Mouse (Mus musculus) central nervous system, embryonic 11.5 days (tissue): ENCODE results near the gene Gale. TPM values are rescaled to one million over a fixed set of nuclear protein-coding genes. Genes with fewer than 3 reads are reported as not detected.

Experiments used
- polyA plus RNA-seq: library from polyadenylated mRNA; depleted of rRNA; stranded (reverse); fragments of >200 nt; gene quantifications from 2 replicates; pipeline ENCODE4 v1.2.3, GENCODE M21; 2012; rRNA removed

The Gale gene
- 27.9 TPM in 2 replicates for polyA plus RNA-seq

DNA sequence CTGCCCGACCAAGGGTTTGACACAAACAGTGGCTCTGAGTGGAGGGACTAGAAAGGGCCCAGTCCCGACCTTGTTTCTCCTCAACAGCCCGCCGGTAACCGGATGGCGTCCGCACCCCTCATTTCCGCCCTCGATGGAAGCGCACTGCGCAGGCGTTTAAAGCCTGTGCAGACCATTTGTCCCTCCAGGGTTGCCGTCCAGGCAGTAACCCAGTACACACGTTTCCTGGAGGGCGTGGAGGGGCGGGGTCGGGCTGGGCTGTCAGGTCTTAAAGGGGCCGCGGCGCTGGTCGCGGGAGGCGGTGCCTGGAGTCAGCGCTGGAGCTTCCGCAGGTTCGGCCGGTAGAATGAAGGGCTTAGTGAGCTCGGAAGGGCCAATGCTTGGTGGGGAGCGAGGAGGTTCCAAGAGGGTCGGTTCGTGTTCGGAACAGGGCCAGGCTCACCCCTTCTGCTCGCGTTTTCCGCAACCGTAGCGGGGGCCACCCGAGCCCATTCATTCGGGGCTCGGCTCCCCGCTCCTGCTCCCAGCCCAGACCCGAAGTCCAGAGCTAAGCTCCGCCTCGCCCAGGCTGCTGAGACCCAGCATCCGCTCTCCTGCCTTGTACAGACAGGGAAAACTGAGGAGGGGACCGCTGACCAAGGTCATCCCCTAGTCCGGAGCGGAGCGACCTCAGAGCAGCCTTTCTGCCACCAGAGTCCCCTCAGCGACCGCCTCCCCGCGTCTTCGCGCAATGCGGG is at the start of gene Gale:
Gene Gale (plus strand): TSS at position 271 of the 737 bp plus-strand sequence.

DNA sequence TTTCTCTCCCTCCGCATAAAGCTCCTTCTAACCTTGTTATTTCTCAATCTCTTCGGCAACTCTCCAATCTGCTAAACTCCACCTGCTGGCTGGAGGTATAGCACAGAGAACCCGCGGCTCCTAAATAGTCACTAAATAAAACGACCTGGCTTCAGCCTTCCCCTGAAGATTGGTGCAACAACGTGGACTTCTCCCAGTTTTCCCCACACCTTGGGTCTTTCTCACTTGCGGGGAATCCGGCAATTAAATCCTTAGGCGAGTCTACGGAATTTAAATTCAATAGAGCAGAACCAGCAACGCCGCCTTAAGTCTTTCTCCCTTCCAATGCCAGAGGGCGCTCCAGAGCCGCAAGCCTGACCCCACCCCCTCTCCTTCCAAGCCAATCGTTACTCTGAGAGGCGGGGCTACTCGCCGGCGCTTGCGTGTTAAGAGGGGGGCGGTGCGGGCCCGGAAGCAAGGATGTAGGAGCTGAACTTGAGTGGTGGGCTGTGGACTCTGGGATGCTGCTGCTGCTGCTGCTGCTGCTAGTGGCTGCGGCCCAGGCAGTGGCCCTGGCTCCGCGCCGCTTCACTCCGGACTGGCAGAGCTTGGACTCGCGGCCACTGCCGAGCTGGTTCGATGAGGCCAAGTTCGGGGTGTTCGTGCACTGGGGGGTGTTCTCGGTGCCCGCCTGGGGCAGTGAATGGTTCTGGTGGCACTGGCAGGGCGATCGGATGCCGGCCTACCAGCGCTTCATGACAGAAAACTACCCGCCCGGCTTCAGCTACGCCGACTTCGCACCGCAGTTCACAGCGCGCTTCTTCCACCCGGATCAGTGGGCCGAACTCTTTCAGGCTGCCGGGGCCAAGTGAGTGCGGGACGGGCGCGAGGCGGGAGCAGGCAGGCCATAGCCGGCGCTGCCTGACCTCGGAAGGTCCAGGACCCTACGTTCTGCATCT is 43.0 kb upstream of the Gale start, which contains the start of gene Fuca1:
Gene Fuca1 (plus strand): TSS at position 432 of the 938 bp plus-strand sequence.

DNA sequence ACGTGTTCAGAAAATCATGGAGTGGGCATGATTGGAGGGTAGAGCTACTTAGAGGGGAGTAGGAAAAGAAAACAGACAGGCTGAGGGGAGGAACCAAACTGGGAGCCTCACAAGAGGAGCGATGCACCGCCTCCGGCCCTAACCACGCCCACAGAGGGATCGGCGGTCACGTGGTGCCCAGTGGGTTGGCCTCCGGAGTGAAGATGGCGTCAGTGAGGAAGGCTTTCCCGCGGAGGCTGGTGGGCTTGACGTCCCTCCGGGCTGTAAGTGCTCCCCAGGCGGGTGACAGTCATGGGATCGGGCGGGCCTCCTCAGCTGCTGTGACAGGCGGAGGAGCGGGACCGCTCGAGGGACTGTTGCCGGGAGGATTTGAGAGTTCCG is 17.3 kb upstream of the Gale start, which contains the start of gene Hmgcl:
Gene Hmgcl (plus strand): TSS at position 171 of the 381 bp plus-strand sequence.

DNA sequence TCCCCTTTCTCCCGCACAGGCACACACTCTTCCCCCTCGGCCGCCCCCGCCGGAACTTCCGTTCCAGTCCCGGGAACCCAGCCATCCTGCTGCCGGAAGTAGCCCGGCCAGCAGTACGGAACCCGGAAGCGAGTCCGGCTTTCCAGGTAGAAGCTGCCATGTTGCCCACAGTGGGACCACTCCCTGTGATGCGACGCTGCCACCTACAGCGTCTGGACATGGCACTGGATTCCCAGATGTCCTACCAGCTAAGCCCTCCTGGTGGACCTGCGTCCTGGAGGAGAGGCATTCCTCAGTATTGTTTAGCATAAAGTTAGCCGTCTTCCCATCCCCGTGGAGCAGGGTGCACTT is 9.0 kb downstream of the Gale start, which contains the start of gene Lypla2:
Gene Lypla2 (minus strand): TSS at position 71 of the 351 bp plus-strand sequence.

DNA sequence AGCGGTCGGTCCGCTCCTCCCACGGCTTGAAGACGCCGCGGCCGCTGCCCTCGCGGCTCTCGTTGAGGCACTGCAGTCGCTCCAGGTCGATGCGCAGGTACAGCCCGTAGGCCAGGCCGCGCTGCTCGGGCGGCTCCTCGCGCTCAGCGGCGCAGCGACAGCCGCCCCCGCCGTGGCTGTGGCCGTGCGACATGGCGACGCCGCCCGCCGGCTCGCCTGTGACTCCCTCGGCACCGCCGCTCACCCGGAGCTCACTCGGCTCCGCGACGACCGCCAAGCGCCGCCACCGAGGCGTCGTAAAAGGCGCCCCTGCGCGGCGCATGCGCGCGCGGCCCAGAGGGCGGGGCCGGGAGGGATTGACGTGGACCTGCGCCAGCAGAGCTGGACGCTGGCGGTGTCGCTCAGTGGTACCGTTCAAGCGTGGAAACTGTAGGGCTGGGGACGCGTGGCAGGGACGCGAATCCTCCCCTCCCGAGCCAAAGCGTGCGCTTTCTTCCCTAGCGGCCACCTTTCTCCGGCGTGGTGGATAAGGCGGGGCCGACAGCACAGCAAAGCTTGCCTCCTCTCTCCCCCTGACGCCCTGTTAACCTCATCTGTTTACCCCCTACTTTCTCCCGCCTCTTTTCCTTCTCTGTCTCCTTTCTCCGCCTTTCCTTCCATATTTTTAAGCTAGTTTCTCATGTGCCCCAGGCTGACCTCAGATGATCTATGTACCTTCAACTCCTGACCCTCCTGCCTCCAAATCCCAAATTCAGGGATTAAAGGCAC is 23.6 kb downstream of the Gale start, which contains the start of gene Pithd1:
Gene Pithd1 (minus strand): TSS at position 322 of the 768 bp plus-strand sequence.

Other genes with a start within 250 kb of the Gale start
- gene Il22ra1, start 235.6 kb upstream of the Gale start, polyA plus RNA-seq: 0.07 and 0.10 TPM in 2 replicates
- 0.04 and 1.9 TPM in 2 replicates for gene Myom3, start 204.0 kb upstream of the Gale start, polyA plus RNA-seq
- gene Srsf10, start 108.0 kb upstream of the Gale start, polyA plus RNA-seq: 161 and 212 TPM in 2 replicates
- 119 and 142 TPM in 2 replicates for gene Pnrc2, start 89.9 kb upstream of the Gale start, polyA plus RNA-seq
- 0.45 and 0.46 TPM in 2 replicates for gene Cnr2, start 68.3 kb upstream of the Gale start, polyA plus RNA-seq
- gene Fuca1, start 43.0 kb upstream of the Gale start, polyA plus RNA-seq: 31.6 and 41.2 TPM in 2 replicates
- gene Hmgcl, start 17.3 kb upstream of the Gale start, polyA plus RNA-seq: 45.1 and 46.8 TPM in 2 replicates
- gene Lypla2, start 8.9 kb downstream of the Gale start, polyA plus RNA-seq: 112 and 118 TPM in 2 replicates
- 40.5 and 50.9 TPM in 2 replicates for gene Pithd1, start 23.5 kb downstream of the Gale start, polyA plus RNA-seq
- gene Eloa, start 58.0 kb downstream of the Gale start, polyA plus RNA-seq: 23.0 and 26.1 TPM in 2 replicates
- 1,444 and 2,797 TPM in 2 replicates for gene Rpl11, start 89.7 kb downstream of the Gale start, polyA plus RNA-seq
- 276 and 283 TPM in 2 replicates for gene Id3, start 179.8 kb downstream of the Gale start, polyA plus RNA-seq
- gene E2f2, start 208.7 kb downstream of the Gale start, polyA plus RNA-seq: 9.7 and 10.9 TPM in 2 replicates
- 6.5 and 7.9 TPM in 2 replicates for gene Asap3, start 242.6 kb downstream of the Gale start, polyA plus RNA-seq